Mouse (Mus musculus) liver, adult (tissue): ENCODE data around the gene Ptpn12.
A peak's percentile ranks its signal among the peaks of the same experiment; 100 is the strongest.

Source experiments
- GATA4 ChIP-seq: IDR thresholded peaks from 2 replicates; pipeline ENCODE4 v1.6.1; 2014; ENCODE audit warnings: mild to moderate bottlenecking, low read length; ENCODE audit not compliant: insufficient replicate concordance

Ptpn12 gene

GRCm38 (mm10) chr5:20973999-20974398 lies 81.7 kb downstream of the Ptpn12 start:
- no peak for TF ChIP-seq GATA4

GRCm38 (mm10) chr5:20973069-20973468 lies 82.6 kb downstream of the Ptpn12 start:
- no peak for TF ChIP-seq GATA4

DNA sequence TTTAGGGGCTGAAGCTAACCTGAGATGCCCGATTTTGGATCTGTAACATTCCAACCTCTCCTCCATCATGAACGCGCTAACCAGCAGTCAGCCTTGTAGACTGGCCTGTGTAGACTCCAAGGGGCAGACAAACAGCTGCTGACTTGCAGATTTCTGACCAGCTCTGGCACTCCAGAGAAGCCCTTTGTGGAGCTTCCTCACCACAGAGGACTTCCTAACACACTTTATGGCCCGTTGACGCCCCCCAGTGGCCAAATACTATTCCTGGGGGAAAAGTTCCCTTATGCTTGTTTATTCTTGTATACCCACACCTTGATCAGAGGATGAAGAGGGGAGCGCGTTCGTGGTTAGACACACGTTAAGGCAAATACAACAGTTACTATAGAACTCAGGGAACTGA lies 86.7 kb downstream of the Ptpn12 start:
- TF ChIP-seq GATA4, result no peak

- no peak for TF ChIP-seq GATA4
These were observed 87.2 kb downstream of the Ptpn12 start for GRCm38 (mm10) chr5:20968493-20968892.

GRCm38 (mm10) chr5:20967942-20968341 lies 87.8 kb downstream of the Ptpn12 start:
- no peak for TF ChIP-seq GATA4

DNA sequence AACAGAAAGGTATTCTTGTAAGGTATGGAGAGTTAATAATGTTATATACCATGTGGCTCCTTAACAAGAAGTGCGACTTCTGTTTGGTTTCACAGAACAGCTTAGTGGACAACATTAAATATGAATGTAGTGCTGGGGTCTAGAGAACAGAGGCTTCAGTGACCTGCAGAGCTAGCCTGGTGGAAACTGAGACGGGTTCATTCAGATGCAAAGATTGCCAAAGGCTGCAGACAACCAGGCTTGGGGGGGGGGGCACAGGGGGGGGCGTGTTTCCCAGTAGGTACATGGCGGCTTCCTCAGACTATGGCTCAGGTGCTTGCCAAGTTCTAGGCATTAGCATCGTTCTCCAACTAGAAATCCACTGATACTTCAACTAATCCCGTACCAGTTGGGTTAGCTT lies 91.3 kb downstream of the Ptpn12 start:
- no peak for TF ChIP-seq GATA4

GRCm38 (mm10) chr5:20963295-20963694 lies 92.4 kb downstream of the Ptpn12 start:
- TF ChIP-seq GATA4, result no peak

GRCm38 (mm10) chr5:20960927-20961326 lies 94.8 kb downstream of the Ptpn12 start:
- no peak for TF ChIP-seq GATA4

- TF ChIP-seq GATA4, result no peak
These were observed 99.4 kb downstream of the Ptpn12 start, which contains the start of gene Rsbn1l for GRCm38 (mm10) chr5:20956298-20956697. TSS of gene Rsbn1l (minus strand) at chr5:20956398.

DNA sequence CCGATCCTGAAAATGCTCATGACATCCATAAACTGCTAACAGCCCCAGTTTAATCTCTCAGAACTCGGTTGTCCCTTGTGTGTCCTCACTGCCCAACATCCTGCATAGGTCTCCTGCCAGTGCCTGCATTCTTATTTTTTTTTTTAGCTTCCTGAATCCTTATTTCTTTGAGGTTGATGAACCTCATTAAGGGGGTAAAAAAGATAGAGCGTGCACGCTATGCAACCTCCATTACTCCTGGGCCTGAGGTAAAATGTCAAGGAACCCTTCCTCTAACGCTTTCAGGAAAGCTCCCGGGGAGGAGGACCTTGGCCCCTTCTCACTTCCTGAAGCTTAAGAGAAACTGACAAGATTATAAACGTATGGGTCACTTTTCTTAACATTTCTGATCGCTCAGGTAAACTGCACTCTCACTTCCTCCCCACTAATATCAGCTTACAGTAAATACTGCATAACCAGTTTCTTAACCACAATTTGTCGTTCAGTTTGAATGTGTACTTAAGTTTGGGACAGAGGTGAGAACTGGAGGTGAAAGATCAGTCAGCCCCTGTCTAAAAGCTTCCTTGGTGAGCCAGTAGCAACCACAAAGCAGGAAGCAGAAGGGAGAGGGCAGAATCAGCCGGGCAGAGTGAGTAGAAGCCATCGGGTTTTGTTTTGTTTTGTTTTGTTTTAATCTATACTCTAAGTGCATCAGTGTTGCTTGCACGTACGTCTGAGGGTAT lies 100.4 kb downstream of the Ptpn12 start:
- no peak for TF ChIP-seq GATA4

GRCm38 (mm10) chr5:20952337-20952925 lies 103.3 kb downstream of the Ptpn12 start:
- peak; percentile 61 for TF ChIP-seq GATA4

DNA sequence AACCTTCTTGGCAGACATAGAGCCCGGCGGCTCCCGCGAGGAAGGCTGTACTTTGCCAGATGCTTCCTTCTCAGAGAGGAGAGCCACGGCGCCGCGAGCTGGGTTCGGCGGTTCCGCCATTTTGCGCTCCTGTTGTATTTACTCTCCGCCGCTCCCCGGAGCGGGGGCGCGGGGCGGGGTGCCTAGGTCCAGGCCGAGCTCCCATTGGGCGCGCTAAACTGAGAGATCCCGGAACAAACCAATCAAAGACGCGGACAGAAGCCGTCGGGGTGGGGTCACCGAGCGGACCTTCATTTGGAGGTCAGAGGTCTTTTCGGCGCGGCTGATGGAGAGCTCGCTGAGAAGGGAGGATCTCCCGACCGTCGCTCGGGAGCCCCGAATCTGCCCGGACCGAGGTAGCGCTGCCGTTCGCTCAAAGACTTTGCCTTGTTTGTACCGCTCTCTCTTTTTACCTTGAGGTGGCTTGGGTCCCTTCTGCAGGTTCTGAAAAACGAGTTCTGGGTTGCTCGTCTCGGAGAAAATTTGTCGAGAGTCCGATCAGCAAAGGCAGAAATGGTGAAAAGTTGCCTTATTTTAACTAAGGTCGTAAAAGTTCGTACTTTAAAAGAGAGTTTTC lies 103.9 kb downstream of the Ptpn12 start:
- TF ChIP-seq GATA4, result no peak

DNA sequence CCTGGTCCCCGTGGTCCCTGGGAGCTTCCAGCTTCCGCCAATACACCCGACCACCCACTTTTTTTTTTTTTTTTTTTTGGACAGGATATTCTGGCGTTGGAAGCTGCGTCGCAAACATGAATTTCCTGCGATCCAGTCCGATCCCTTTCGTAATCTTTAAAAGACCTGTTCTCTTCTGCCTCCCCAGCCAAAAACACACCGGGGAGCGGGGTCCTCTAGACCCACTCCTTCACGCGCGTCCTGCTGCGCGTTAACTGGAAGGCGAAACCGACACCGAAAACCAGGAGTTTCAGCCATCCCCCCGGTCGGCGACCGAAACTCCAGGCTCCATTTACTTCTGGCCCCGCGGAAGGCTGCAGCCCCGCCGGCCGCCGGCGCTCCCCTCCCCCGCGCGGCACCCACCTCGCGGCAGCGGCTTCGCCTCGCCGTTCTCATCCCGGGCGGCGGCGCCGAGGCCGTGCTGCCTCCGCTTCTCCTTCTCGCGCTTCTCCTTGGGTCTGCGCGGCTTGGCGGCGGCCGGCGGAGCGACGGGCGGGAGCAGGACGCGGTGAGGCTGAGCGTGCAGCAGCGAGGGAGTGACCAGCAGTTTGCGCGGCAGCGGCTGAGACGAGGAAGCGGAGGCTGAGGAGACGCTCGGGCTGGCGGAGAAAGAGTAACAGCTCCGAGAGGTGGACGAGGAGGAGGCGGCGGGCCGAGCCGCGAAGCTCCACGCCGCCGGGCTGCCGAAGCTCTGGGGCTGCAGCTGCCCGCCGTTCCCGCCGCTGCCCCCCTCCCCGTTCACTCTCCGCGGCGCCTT lies 104.7 kb downstream of the Ptpn12 start:
- no peak; the same call in 1 of the 2 replicates for TF ChIP-seq GATA4

DNA sequence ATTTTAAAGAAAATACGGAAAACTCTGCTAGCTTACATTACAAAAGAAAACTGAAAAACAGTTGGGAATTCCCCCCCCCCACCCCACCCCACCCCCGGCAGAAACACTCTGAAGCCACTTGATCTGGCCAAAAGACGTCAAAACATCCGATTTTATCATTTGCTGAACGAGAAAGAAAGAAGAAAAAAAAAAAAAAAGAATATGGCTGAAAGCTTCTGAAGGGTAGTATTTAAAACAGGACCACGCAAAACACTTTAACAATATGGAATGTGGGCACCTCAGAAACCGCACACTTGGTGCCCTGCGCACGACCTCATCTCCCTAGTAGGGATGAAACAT lies 105.2 kb downstream of the Ptpn12 start:
- TF ChIP-seq GATA4, result no peak; the same call in 1 of the 2 replicates

- no peak for TF ChIP-seq GATA4
These were observed 105.6 kb downstream of the Ptpn12 start for GRCm38 (mm10) chr5:20950093-20950492.

- no peak for TF ChIP-seq GATA4
These were observed 108.8 kb downstream of the Ptpn12 start for GRCm38 (mm10) chr5:20946906-20947305.
